Mouse (Mus musculus) ES-Bruce4 (cell line): Measurements from ENCODE around the gene Ltbp4. TPM values are rescaled to one million over a fixed set of nuclear protein-coding genes. Genes with fewer than 3 reads are reported as not detected.
A peak's percentile ranks its signal among the peaks of the same experiment; 100 is the strongest.

Experiments
- H3K27ac ChIP-seq: 2 replicates; pipeline ENCODE4 v1.5.1; 2012; ENCODE audit warnings: low read length, inconsistent platforms; ENCODE audit not compliant: insufficient read depth
- H3K27me3 ChIP-seq: 2 replicates; pipeline ENCODE4 v1.6.1; 2012; ENCODE audit warnings: mild to moderate bottlenecking, low read length, inconsistent platforms; ENCODE audit not compliant: control insufficient read depth, poor library complexity, insufficient read depth, severe bottlenecking
- H3K36me3 ChIP-seq: 2 replicates; pipeline ENCODE4 v1.6.1; 2012; ENCODE audit warnings: inconsistent platforms, mild to moderate bottlenecking, low read length, moderate library complexity; ENCODE audit not compliant: control insufficient read depth, poor library complexity, insufficient read depth, severe bottlenecking
- H3K4me1 ChIP-seq: one replicate; pipeline ENCODE4 v1.8.1; 2011; ENCODE audit warnings: low read length; ENCODE audit not compliant: control insufficient read depth, insufficient read depth
- H3K4me3 ChIP-seq: 2 replicates; pipeline ENCODE4 v1.5.1; 2011; ENCODE audit warnings: low read depth, mild to moderate bottlenecking, low read length
- H3K9ac ChIP-seq: 2 replicates; pipeline ENCODE4 v1.6.1; 2012; ENCODE audit warnings: low read depth, mild to moderate bottlenecking, inconsistent platforms; ENCODE audit not compliant: poor library complexity, severe bottlenecking
- H3K9me3 ChIP-seq: replicated peaks from 2 replicates; pipeline ENCODE4 v1.6.1; 2012; ENCODE audit warnings: mild to moderate bottlenecking, low read length, inconsistent platforms; ENCODE audit not compliant: control insufficient read depth, poor library complexity, insufficient read depth, severe bottlenecking
- CTCF ChIP-seq: IDR thresholded peaks from one replicate; pipeline ENCODE4 v1.8.1; 2011; ENCODE audit warnings: low read depth, low read length
- EP300 ChIP-seq: IDR thresholded peaks from 2 replicates; pipeline ENCODE4 v1.6.1; 2011; ENCODE audit warnings: low read depth, low read length; ENCODE audit not compliant: insufficient read depth
- POLR2A ChIP-seq: IDR thresholded peaks from one replicate; pipeline ENCODE4 v1.8.1; 2011; ENCODE audit warnings: low read length; ENCODE audit not compliant: insufficient read depth
- polyA plus RNA-seq: library from polyadenylated mRNA; stranded (reverse); fragments of >200 nt; gene quantifications from 2 replicates; pipeline ENCODE4 v1.2.4, GENCODE M21; 2011; ENCODE audit warnings: low read depth; ENCODE audit not compliant: missing spikeins, insufficient read depth, insufficient read length

The Ltbp4 gene
- 66.8 and 72.5 TPM in 2 replicates for polyA plus RNA-seq

- Histone ChIP-seq H3K9me3 (no peaks in the 10 kb centered on the region), H3K4me1 (peaks cover 2% of the 10 kb centered on the region), H3K36me3 (0 out of 2 replicates have a peak, but pooled peaks cover 5% of the 10 kb centered on the region), H3K27ac (no peak within 1 kb of the TSS), H3K9ac (peak within 1 kb of the TSS; percentile 63), H3K27me3 (no peaks in the 10 kb centered on the region), H3K4me3 (peak within 1 kb of the TSS; percentile 84)
- TF ChIP-seq CTCF (no peak), EP300 (0 out of 2 replicates have a peak, but pooled peaks have one; percentile 42), POLR2A (peak; percentile 16)
Observed at GRCm38 (mm10) chr7:27337175-27337853, at the start of gene Ltbp4. Gene Ltbp4 (minus strand): TSS chr7:27337692.

GRCm38 (mm10) chr7:27384731-27385130 is 47.2 kb upstream of the Ltbp4 start:
- TF ChIP-seq EP300 = 0 out of 2 replicates have a peak, but pooled peaks have one; percentile 21
- no peak for TF ChIP-seq POLR2A
- TF ChIP-seq CTCF = peak; percentile 84
- no peak overlapping the region for H3K4me3 ChIP-seq
- no peaks in the 10 kb centered on the region for H3K27me3 ChIP-seq
- no peaks in the 10 kb centered on the region for H3K9me3 ChIP-seq
- peak overlapping the region; percentile 41; the same call in 1 of the 2 replicates for H3K9ac ChIP-seq
- peak overlapping the region; percentile 82 for H3K27ac ChIP-seq
- H3K36me3 ChIP-seq = no peaks in the 10 kb centered on the region
- H3K4me1 ChIP-seq = peaks cover 5% of the 10 kb centered on the region

- H3K4me3 ChIP-seq = no peak overlapping the region
- H3K4me1 ChIP-seq = peaks cover 5% of the 10 kb centered on the region
- H3K36me3 ChIP-seq = no peaks in the 10 kb centered on the region
- H3K9ac ChIP-seq = peak overlapping the region; percentile 41
- TF ChIP-seq EP300 (no peak), CTCF (no peak), POLR2A (no peak)
- peak overlapping the region; percentile 82 for H3K27ac ChIP-seq
- no peaks in the 10 kb centered on the region for H3K27me3 ChIP-seq
- H3K9me3 ChIP-seq = no peaks in the 10 kb centered on the region
Observed at GRCm38 (mm10) chr7:27384134-27384533, 46.6 kb upstream of the Ltbp4 start.

- Histone ChIP-seq H3K4me1 (peaks cover 5% of the 10 kb centered on the region), H3K4me3 (no peak overlapping the region), H3K27ac (peak overlapping the region; percentile 82), H3K36me3 (no peaks in the 10 kb centered on the region), H3K9me3 (no peaks in the 10 kb centered on the region), H3K27me3 (no peaks in the 10 kb centered on the region), H3K9ac (no peak overlapping the region)
- TF ChIP-seq POLR2A (no peak), EP300 (no peak), CTCF (no peak)
Observed at GRCm38 (mm10) chr7:27383233-27383632, 45.7 kb upstream of the Ltbp4 start.

GRCm38 (mm10) chr7:27381560-27381959 is 44.1 kb upstream of the Ltbp4 start:
- Histone ChIP-seq H3K36me3 (no peaks in the 10 kb centered on the region), H3K27ac (peak overlapping the region; percentile 92)

GRCm38 (mm10) chr7:27381009-27381408 is 43.5 kb upstream of the Ltbp4 start:
- Histone ChIP-seq H3K9ac (peak overlapping the region; percentile 36), H3K4me1 (peaks cover 5% of the 10 kb centered on the region), H3K27me3 (no peaks in the 10 kb centered on the region), H3K4me3 (no peak overlapping the region), H3K27ac (peak overlapping the region; percentile 92), H3K9me3 (no peaks in the 10 kb centered on the region), H3K36me3 (no peaks in the 10 kb centered on the region)
- TF ChIP-seq POLR2A (no peak), EP300 (0 out of 2 replicates have a peak, but pooled peaks have one; percentile 6)

More at GRCm38 (mm10) chr7:27381560-27381959, 44.1 kb upstream of the Ltbp4 start:
- no peaks in the 10 kb centered on the region for H3K9me3 ChIP-seq
- peaks cover 5% of the 10 kb centered on the region for H3K4me1 ChIP-seq
- H3K4me3 ChIP-seq = no peak overlapping the region
- TF ChIP-seq EP300 (peak; percentile 93), CTCF (no peak)
- peak overlapping the region; percentile 36 for H3K9ac ChIP-seq
- H3K27me3 ChIP-seq = no peaks in the 10 kb centered on the region
